Mouse (Mus musculus): ENCODE measurements around the gene Gm21958. TPM values are rescaled to one million over a fixed set of nuclear protein-coding genes. Genes with fewer than 3 reads are reported as not detected.

The Gm21958 gene
- polyA plus RNA-seq, 1 experiment from 2014 or later, result 0.14 TPM

DNA sequence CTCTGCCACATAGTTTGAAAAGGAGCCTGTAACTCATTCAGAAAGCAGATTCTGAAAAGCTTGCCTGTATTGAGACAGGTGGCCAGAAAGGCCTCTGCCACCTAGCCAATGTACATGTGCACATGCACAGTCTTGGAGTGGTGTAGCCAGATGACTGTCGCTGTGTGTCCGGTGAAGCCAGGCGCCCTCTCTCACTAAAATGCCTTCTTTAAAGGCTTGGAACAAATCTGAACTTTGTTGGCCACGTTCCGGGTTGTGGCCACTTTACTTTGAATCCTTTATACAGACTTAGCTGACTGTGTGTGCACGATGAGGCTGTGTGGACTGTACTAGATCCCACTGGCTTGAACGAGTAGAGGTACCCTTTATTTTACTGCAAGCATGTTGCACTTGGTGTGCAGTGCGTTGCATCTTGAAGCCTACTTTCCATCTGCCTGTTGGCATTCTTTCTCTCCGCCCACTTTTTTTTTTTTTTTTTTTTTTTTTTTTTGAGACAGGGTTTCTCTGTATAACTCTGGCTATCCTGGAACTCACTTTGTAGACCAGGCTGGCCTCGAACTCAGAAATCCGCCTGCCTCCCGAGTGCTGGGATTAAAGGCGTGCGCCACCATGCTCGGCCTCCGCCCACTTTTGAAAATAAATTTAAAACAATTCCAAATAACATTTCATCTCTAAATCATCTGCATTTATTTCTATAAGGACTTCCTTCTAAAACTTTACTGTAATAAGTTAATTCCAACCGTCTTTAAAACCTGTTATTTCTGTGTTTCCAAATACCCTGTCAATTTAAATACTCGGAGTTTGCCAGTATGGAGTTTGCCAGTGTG is 22.2 kb upstream of the Gm21958 start:
- Histone ChIP-seq H3K27me3 (no peaks in the 10 kb centered on the region), H3K9ac (peak overlapping the region; percentile 83), H3K4me2 (peak overlapping the region; percentile 98), H3K4me1 (replicated peaks) (peaks cover 30% of the 10 kb centered on the region), H3K4me3 (replicated peaks) (peak overlapping the region; percentile 87), H3K9me3 (replicated peaks) (no peaks in the 10 kb centered on the region), H3K36me3 (replicated peaks) (peaks cover 40% of the 10 kb centered on the region), H3K27ac (replicated peaks) (peak overlapping the region; percentile 99)
- WGBS (ENCODE audit: insufficient replicate concordance), result 42% methylated on average over 18 of the region's 18 CpGs
- ATAC-seq (ENCODE audit: insufficient read depth), result no peak

DNA sequence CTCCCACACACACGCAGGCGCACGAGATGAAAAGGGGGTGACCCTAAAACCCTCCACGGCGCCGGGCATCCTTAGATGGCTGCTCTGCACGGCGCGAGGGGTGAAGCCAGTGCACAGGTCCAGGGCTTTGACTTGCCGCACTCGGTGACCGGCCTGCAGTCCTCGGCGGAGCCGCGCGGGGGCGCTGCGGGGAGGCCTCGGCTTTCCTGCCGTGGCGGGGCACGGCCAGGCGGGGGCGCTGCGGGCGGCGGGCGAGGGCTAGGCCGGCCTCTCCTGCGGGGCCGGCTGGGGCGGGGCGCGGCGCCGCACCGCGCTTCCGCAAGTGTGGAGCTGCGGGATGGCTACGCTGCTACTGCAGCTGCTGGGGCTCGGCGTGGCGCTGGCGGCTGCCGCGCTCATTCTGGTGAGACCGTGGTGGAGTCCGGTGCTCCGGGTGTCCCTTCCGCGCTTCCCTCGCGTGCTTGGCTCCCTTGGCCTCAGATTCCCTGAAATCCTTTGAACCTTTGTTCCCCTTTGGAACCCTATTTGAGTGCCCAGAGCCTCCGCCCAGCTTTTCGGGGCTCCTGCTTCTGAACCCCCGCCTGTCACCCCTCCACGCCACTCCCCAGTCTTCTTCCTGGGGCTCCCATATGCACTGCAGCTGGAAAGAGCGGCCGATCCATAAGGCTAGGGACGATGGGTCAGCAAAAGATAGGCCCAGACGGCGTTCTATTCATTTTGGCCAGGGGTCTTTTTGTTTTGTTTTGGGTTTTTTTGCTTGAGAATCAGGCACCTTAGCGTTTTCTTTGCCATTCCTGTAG is 21.3 kb upstream of the Gm21958 start, which contains the start of the genes Exosc8 and Alg5:
Exosc8 (minus strand) TSS at position 147 of the 800 bp plus-strand sequence.
Alg5 (plus strand) TSS at position 293 of the 800 bp plus-strand sequence.
- peaks cover 41% of the 10 kb centered on the region for H3K36me3 ChIP-seq (replicated peaks)

DNA sequence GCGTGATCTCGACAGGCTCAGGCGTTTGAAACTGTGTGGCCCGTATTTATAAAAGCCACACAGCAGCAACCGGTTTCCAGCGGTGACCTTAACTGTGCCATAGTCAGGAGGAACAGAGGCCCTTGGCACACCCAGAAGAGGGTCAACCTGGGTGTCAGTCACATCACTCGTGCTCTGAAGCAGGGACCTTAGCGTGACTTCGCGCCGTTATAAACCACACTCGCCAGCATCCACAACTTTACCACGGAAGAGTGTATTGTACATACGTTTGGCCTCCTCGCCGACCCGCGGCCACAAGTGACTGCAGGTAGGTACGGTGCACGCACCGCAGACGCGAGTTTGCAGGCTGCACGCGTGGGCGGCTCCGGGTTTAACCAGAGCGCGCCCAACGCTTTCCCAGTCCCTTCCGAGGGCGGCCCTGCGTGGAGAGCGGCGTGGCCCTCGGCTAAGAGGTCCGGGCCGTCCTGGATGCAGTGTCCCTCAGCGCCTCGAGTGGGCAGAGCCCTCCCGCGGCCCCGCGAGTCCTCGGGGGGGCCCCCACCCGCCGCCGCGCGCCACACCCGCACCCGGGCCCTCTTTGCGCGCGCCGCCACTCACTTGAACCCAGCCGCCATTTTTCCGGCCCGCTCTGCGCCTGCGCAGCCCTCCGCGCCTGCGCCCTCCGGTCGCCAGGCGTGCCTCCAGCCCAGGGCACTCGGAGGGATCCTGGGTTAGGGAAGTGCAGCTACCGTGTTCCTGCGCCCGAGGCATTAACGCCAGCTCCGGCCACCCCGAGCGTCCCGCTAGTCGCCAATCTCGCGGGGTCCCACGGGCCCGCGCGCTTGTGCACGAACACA is 20.5 kb upstream of the Gm21958 start:
- peak; percentile 93 for ATAC-seq (ENCODE audit: insufficient read depth)
- under 1% methylated on average over 84 of the region's 84 CpGs for WGBS (ENCODE audit: insufficient replicate concordance)
- Histone ChIP-seq H3K36me3 (replicated peaks) (peaks cover 44% of the 10 kb centered on the region), H3K4me1 (replicated peaks) (peaks cover 30% of the 10 kb centered on the region), H3K4me2 (peak overlapping the region; percentile 98), H3K27ac (replicated peaks) (peak overlapping the region; percentile 99), H3K9ac (peak overlapping the region; percentile 83), H3K4me3 (replicated peaks) (peak overlapping the region; percentile 87), H3K27me3 (no peaks in the 10 kb centered on the region), H3K9me3 (replicated peaks) (no peaks in the 10 kb centered on the region)

More for the DNA sequence above, 21.3 kb upstream of the Gm21958 start, which contains the start of the genes Exosc8 and Alg5:
- H3K27ac ChIP-seq (replicated peaks), result peak within 1 kb of the TSS; percentile 99
- H3K4me2 ChIP-seq, result peak within 1 kb of the TSS; percentile 98
- H3K4me1 ChIP-seq (replicated peaks), result peaks cover 30% of the 10 kb centered on the region
- H3K27me3 ChIP-seq, result no peaks in the 10 kb centered on the region
- peak within 1 kb of the TSS; percentile 87 for H3K4me3 ChIP-seq (replicated peaks)
- H3K9ac ChIP-seq, result peak within 1 kb of the TSS; percentile 83
- H3K9me3 ChIP-seq (replicated peaks), result no peaks in the 10 kb centered on the region
- peak; percentile 87 for ATAC-seq (ENCODE audit: insufficient read depth)
- WGBS (ENCODE audit: insufficient replicate concordance), result under 1% methylated on average over 63 of the region's 65 CpGs

DNA sequence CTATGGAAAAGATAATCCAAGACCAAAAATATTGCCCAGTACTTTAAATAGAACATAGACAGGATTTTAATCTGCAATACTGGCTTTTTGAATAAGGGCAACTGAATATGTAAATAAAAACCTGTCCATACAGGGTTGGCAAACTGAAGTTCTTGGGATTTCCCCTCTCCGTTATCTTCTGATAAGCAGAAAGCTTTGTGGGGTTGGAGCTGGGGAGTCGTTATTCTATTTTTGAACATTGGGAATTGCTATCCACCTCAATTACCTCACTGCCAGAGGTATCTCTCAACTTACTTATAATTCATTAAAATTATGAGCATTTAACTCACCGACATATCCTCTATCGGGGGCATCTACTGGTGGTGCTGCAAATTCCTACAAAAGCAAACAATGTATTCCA is 18.2 kb upstream of the Gm21958 start:
- ATAC-seq (ENCODE audit: insufficient read depth), result no peak
- Histone ChIP-seq H3K27ac (replicated peaks) (no peak overlapping the region), H3K4me3 (replicated peaks) (no peak overlapping the region), H3K9ac (no peak overlapping the region), H3K4me1 (replicated peaks) (peaks cover 30% of the 10 kb centered on the region), H3K36me3 (replicated peaks) (peaks cover 59% of the 10 kb centered on the region), H3K4me2 (no peak overlapping the region), H3K9me3 (replicated peaks) (no peaks in the 10 kb centered on the region), H3K27me3 (no peaks in the 10 kb centered on the region)
- WGBS (ENCODE audit: insufficient replicate concordance), result 57% methylated on average over 4 of the region's 4 CpGs

DNA sequence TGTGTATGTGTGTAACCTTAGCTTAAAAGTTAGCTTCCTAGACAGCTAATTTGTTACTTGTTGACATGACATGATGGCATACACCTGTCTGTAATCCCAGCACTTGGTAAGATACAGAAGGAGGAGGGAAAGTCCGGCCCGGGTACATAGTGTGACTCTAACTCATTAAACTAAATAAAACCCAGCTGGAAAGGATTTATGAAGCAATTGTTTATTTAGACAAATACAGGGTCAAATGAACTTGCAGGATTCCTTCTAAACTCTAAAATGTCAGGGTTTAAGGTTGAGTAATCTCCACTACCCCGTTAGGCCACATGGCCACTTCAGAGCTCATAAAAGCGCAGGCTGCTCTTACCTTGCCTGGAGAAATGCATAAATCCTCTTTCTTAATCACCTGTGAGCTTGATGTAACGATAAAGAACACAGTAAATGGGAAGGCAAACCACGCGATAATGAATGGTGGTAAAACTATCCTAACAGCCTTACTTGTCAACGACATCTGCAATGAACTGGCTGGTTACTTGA is 17.5 kb upstream of the Gm21958 start:
- Histone ChIP-seq H3K4me1 (replicated peaks) (peaks cover 30% of the 10 kb centered on the region), H3K9ac (no peak overlapping the region), H3K4me3 (replicated peaks) (no peak overlapping the region), H3K36me3 (replicated peaks) (peaks cover 66% of the 10 kb centered on the region), H3K27ac (replicated peaks) (no peak overlapping the region), H3K4me2 (no peak overlapping the region), H3K9me3 (replicated peaks) (no peaks in the 10 kb centered on the region), H3K27me3 (no peaks in the 10 kb centered on the region)
- 84% methylated on average over 8 of the region's 8 CpGs for WGBS (ENCODE audit: insufficient replicate concordance)
- ATAC-seq (ENCODE audit: insufficient read depth), result no peak

DNA sequence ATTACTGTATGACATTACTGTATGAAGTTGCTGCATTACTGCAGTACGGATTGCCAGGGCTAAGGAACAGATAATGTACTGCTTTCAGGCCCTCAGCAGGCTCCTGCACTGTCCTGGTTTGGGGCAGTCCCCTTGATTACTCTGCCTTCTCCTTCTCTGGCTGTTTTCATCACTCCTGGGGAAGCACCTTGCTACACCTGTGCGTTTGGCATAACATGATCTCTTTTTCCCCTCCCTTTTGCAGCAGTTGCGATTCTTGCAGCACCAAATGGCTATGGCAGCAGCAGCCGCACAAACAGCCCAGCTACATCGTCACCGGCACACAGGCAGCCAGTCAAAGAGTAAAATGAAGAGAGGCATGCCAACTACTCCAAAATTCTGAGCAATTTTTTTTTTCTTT is 13.9 kb upstream of the Gm21958 start:
- Histone ChIP-seq H3K4me2 (no peak overlapping the region), H3K4me3 (replicated peaks) (no peak overlapping the region), H3K36me3 (replicated peaks) (peaks cover 81% of the 10 kb centered on the region), H3K9ac (no peak overlapping the region), H3K9me3 (replicated peaks) (no peaks in the 10 kb centered on the region), H3K27me3 (no peaks in the 10 kb centered on the region), H3K27ac (replicated peaks) (no peak overlapping the region), H3K4me1 (replicated peaks) (peaks cover 24% of the 10 kb centered on the region)
- 81% methylated on average over 6 of the region's 6 CpGs for WGBS (ENCODE audit: insufficient replicate concordance)
- ATAC-seq (ENCODE audit: insufficient read depth), result no peak

DNA sequence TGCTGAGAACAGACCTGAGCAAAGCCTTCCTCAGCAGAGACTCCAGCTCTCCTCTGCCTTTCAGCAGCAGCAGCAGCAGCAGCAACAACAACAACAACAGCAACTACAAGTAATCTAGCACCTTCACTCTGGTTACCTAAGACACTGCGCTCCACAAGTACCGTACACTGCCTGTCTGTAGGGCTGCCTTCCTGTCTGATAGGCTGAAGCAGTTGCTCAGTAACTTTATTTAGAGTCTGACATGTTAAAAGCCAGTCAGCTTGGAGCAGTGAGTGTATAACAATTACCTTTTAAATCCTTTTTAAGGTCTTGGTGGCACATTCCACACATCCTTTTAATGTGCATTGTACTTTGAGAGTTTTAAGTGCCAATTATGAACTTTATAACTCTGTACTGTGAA is 13.4 kb upstream of the Gm21958 start:
- H3K27me3 ChIP-seq, result no peaks in the 10 kb centered on the region
- WGBS (ENCODE audit: insufficient replicate concordance), result 85% methylated on average over 2 of the region's 2 CpGs
- H3K36me3 ChIP-seq (replicated peaks), result peaks cover 81% of the 10 kb centered on the region

DNA sequence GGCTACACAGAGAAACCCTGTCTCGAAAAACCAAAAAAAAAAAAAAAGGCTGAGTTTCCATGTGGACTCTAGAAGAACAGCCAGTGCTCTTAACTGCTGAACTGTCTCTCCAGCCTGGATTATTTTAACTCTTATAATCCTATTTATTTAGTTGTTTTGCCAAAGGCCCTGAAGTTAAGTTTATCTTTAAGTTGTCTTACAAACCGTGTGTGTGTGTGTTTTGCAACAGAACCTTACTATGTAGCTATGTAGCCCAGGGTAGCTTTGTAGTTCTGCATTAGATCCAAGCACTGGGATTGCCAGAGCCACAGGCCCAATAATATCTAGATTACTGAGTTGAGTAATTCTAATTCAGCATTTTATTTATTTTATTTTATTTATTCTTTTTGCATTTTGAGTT is 11.2 kb upstream of the Gm21958 start:
- H3K36me3 ChIP-seq (replicated peaks), result peaks cover 79% of the 10 kb centered on the region
- no peak overlapping the region for H3K4me3 ChIP-seq (replicated peaks)
- H3K9me3 ChIP-seq (replicated peaks), result no peaks in the 10 kb centered on the region
- H3K4me2 ChIP-seq, result no peak overlapping the region
- H3K27me3 ChIP-seq, result no peaks in the 10 kb centered on the region
- H3K9ac ChIP-seq, result no peak overlapping the region
- H3K4me1 ChIP-seq (replicated peaks), result peaks cover 16% of the 10 kb centered on the region
- 63% methylated on average over 2 of the region's 2 CpGs for WGBS (ENCODE audit: insufficient replicate concordance)
- no peak overlapping the region for H3K27ac ChIP-seq (replicated peaks)
- ATAC-seq (ENCODE audit: insufficient read depth), result no peak

More for the DNA sequence above, 13.4 kb upstream of the Gm21958 start:
- ATAC-seq (ENCODE audit: insufficient read depth), result no peak
- Histone ChIP-seq H3K27ac (replicated peaks) (no peak overlapping the region), H3K4me3 (replicated peaks) (no peak overlapping the region), H3K9me3 (replicated peaks) (no peaks in the 10 kb centered on the region), H3K9ac (no peak overlapping the region), H3K4me1 (replicated peaks) (peaks cover 22% of the 10 kb centered on the region), H3K4me2 (no peak overlapping the region)

DNA sequence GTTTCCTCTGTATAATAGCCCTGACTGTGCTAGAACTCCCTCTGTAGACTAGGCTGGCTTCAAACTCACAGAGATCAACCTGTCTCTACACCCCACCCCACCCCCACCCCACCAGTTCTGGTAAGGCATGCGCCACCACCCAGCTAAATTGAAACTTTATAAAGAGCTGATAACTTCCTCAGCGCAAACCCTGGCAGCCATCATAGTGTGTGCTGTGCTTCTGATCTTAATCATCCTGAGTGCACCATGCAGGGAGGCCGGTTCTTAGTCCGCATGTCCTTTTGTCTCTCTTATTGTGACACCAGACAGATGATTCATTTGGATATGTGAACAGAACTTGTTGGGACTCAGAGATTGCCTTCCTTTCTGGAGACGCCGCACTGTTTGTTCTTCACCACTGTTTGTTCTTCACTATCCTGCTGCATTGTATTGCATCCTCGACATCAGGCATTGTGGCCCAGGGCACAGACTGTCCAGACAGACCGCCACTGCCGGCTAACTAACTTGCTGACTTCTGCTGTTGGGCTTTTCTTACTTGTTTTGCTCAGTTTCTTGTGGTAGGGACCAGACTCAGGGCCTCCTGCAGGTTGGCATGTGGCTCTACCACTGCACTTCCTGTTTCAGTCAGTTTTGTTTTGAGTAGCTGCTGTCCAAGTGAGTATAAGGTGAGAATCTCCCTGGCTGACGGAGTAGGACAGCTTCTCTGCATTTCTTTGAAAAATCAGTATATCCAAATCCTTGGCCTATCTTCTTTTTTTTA is 9.8 kb upstream of the Gm21958 start:
- H3K36me3 ChIP-seq (replicated peaks), result peaks cover 71% of the 10 kb centered on the region
- peaks cover 16% of the 10 kb centered on the region for H3K4me1 ChIP-seq (replicated peaks)
- H3K9me3 ChIP-seq (replicated peaks), result no peaks in the 10 kb centered on the region
- H3K4me3 ChIP-seq (replicated peaks), result no peak overlapping the region
- no peaks in the 10 kb centered on the region for H3K27me3 ChIP-seq
- no peak for ATAC-seq (ENCODE audit: insufficient read depth)
- no peak overlapping the region for H3K4me2 ChIP-seq
- H3K27ac ChIP-seq (replicated peaks), result no peak overlapping the region
- WGBS (ENCODE audit: insufficient replicate concordance), result 52% methylated on average over 10 of the region's 10 CpGs
- no peak overlapping the region for H3K9ac ChIP-seq

DNA sequence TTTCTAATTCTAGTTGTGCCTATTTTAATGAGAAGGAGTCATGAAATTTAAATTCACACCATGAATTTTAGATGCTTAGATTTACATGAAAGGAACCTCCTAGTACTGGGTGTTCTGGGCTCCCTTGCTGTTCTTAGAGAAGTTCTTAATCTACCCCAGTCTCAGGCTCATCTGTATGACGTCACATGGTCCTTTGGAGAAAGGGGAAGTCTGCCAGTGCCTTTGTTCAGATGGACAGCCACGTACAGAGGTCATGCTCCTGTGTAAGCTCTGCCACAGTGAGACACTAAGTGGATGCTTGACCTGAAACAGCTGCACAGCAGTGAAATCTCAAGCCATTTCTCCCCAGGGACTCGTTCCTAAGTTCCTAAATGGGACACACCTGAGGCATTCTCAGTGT is 4.8 kb upstream of the Gm21958 start:
- WGBS (ENCODE audit: insufficient replicate concordance), result 47% methylated on average over 3 of the region's 3 CpGs
- peaks cover 12% of the 10 kb centered on the region for H3K4me1 ChIP-seq (replicated peaks)
- no peak overlapping the region for H3K4me3 ChIP-seq (replicated peaks)
- no peaks in the 10 kb centered on the region for H3K27me3 ChIP-seq
- no peak overlapping the region for H3K27ac ChIP-seq (replicated peaks)
- no peaks in the 10 kb centered on the region for H3K9me3 ChIP-seq (replicated peaks)
- H3K36me3 ChIP-seq (replicated peaks), result peaks cover 81% of the 10 kb centered on the region
- no peak overlapping the region for H3K9ac ChIP-seq
- no peak for ATAC-seq (ENCODE audit: insufficient read depth)
- H3K4me2 ChIP-seq, result no peak overlapping the region
